Mouse (Mus musculus) forebrain, postnatal 0 days (tissue): ENCODE results near the gene Lrrc66. TPM values are rescaled to one million over a fixed set of nuclear protein-coding genes. Genes with fewer than 3 reads are reported as not detected.

Experiments used
- ATAC-seq: fragments of 200-750 bp; cut with Nextera tagmentation; 2 replicates; pipeline ENCODE4 v1.8.0; 2017; ENCODE audit warnings: mild to moderate bottlenecking, moderate library complexity
- DNase-seq: peaks from one replicate; pipeline ENCODE4 v3.0.0-alpha.2; 2015
- H3K27ac ChIP-seq: fragments of 300-500 bp; sonication (generic); 2 replicates; pipeline ENCODE4 v1.5.1; 2014; ENCODE audit warnings: low read depth, mild to moderate bottlenecking, antibody characterized with exemption, low read length, moderate library complexity, mixed read lengths
- H3K27me3 ChIP-seq: fragments of 300-500 bp; sonication (generic); 2 replicates; pipeline ENCODE4 v1.6.1; 2014; ENCODE audit warnings: mild to moderate bottlenecking, low read length, mixed read lengths; ENCODE audit not compliant: insufficient read depth
- H3K36me3 ChIP-seq: fragments of 300-500 bp; sonication (generic); 2 replicates; pipeline ENCODE4 v1.6.1; 2014; ENCODE audit warnings: mild to moderate bottlenecking, moderate library complexity; ENCODE audit not compliant: insufficient read depth
- H3K4me1 ChIP-seq: fragments of 300-500 bp; sonication (generic); 2 replicates; pipeline ENCODE4 v1.6.1; 2014; ENCODE audit warnings: antibody characterized with exemption; ENCODE audit not compliant: insufficient read depth
- H3K4me2 ChIP-seq: fragments of 300-500 bp; sonication (generic); 2 replicates; pipeline ENCODE4 v1.6.1; 2014; ENCODE audit warnings: low read depth, mild to moderate bottlenecking, moderate library complexity
- H3K4me3 ChIP-seq: fragments of 300-500 bp; sonication (generic); 2 replicates; pipeline ENCODE4 v1.5.1; 2014; ENCODE audit warnings: low read depth, low read length, mixed read lengths
- H3K9ac ChIP-seq: fragments of 300-500 bp; sonication (generic); 2 replicates; pipeline ENCODE4 v1.6.1; 2014; ENCODE audit warnings: mild to moderate bottlenecking
- H3K9me3 ChIP-seq: fragments of 300-500 bp; sonication (generic); 2 replicates; pipeline ENCODE4 v1.6.1; 2016; ENCODE audit warnings: low read length
- CTCF ChIP-seq: sonication (generic); IDR thresholded peaks from 2 replicates; pipeline ENCODE4 v1.5.1; 2016; ENCODE audit warnings: antibody characterized with exemption, control low read depth, low read depth
- WGBS: fragments of 180-500 bp; shearing (Covaris S2); extraction: QIAGEN DNeasy Blood & Tissue Kit; methylation state at CpG from one replicate; pipeline ENCODE4 v1.1.7; 2014; 5-methylcytosine and 5-hydroxymethylcytosine counted together
- polyA plus RNA-seq: library from polyadenylated mRNA; unstranded; fragments of >200 nt; fragmentation: Nextera tagmentation; extraction: Ambion mirVana; gene quantifications from 2 replicates; pipeline ENCODE4 v1.2.1, GENCODE M21; 2015
- total RNA-seq: library from RNA; depleted of rRNA; stranded (reverse); fragments of >200 nt; gene quantifications from 2 replicates; pipeline ENCODE4 v1.2.3, GENCODE M21; 2014

Lrrc66 gene
- total and polyA plus RNA-seq, 2 experiments from 2014 or later, result 0.14 TPM; not detected in 1

DNA sequence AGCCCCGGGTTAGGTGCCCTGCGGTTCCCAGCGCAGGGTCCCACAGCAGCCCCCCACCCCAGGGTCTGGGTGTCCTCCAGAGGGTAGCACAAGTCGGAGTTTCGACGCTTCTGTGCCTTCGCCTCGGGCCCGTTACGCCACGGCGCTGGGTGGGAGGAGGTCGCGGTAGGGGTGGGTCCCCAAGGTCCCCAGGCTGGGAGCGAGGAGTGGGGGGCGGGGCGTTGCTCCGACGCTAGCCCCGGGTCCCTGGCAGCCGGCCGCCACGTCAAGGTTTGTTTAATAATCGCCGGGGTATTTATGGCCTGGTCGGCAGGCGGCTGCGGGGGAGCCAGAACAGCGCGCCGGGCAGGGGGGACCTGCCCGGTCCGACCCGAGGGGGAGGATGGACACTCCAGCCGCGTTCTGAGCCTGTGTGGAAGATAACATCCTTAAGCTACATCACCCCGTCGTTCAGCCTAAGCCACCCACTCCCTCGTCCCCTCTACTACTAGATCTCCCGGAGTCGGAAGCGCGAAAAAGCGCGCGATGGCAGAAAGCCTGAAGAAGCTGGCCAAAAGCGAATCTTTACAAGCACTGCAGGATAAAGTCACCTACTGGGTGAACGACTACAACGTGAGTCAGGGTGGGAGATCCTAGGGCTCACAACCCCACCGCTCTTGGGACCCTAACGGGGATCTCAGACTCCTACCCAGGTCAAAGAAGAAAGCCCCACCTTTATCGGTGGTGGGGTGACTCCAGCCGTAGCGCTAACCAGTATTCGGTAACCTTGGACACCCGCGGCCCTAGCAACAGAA lies 18.9 kb upstream of the Lrrc66 start, which contains the start of gene Spata18:
Gene Spata18, plus strand, starts transcription at position 319 of the 794 bp plus-strand sequence.
- TF ChIP-seq CTCF, result no peak
- Histone ChIP-seq H3K4me2 (peak within 1 kb of the TSS; percentile 69), H3K9ac (peak within 1 kb of the TSS; percentile 22), H3K9me3 (no peaks in the 10 kb centered on the region), H3K36me3 (no peaks in the 10 kb centered on the region), H3K27me3 (peaks cover 44% of the 10 kb centered on the region), H3K27ac (no peak within 1 kb of the TSS), H3K4me1 (peaks cover 19% of the 10 kb centered on the region), H3K4me3 (peak within 1 kb of the TSS; percentile 32)
- WGBS, result under 1% methylated on average over 57 of the region's 57 CpGs
- ATAC-seq (0 out of 2 replicates have a peak, but pooled peaks have one; percentile 5), DNase-seq (no peak)

DNA sequence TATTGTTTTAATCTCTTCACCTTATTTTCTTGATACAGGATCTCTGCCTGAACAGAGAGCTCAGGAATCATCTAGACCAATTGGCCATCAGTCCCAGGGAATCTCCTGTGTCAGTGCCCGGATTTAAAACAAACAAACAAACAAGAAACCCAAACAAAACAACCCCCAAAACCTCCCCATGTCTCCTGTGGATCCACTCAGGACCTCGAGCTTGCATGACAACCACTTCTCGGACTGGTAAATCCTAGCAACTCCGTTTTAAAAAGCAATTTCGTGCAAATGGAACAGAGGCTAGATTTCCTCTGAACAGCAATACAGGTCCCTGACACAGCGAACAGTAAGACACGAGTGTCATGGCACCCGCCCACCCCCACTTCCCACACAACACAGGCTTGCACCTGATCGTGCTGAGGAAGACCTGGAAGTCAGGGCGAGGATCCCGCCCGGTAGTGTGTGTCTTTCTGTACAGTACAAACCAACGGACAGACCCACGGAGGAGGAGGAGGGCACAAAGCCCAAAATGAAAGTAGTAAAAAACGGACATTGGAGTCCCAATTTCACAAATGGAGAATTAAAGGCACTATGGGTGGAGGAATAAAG lies 18.1 kb upstream of the Lrrc66 start:
- peak overlapping the region; percentile 69 for H3K4me2 ChIP-seq
- DNase-seq (peak; percentile 64), ATAC-seq (0 out of 2 replicates have a peak, but pooled peaks have one; percentile 8)
- H3K4me3 ChIP-seq, result peak overlapping the region; percentile 32
- no peaks in the 10 kb centered on the region for H3K36me3 ChIP-seq
- no peaks in the 10 kb centered on the region for H3K9me3 ChIP-seq
- WGBS, result under 1% methylated on average over 15 of the region's 15 CpGs
- TF ChIP-seq CTCF, result no peak
- no peak overlapping the region; the same call in 1 of the 2 replicates for H3K9ac ChIP-seq
- peaks cover 19% of the 10 kb centered on the region for H3K4me1 ChIP-seq
- no peak overlapping the region for H3K27ac ChIP-seq
- H3K27me3 ChIP-seq, result peaks cover 44% of the 10 kb centered on the region

GRCm38 (mm10) chr5:73647261-73647900 lies 15.1 kb upstream of the Lrrc66 start, which contains the start of gene Sgcb:
Gene Sgcb, minus strand, starts transcription at chr5:73647790.
- peak; percentile 81 for DNase-seq
- H3K4me3 ChIP-seq, result peak within 1 kb of the TSS; percentile 82
- H3K27me3 ChIP-seq, result peaks cover 31% of the 10 kb centered on the region
- TF ChIP-seq CTCF, result no peak
- peaks cover 3% of the 10 kb centered on the region; the same call in 1 of the 2 replicates for H3K36me3 ChIP-seq
- H3K4me2 ChIP-seq, result peak within 1 kb of the TSS; percentile 86
- peaks cover 19% of the 10 kb centered on the region for H3K4me1 ChIP-seq
- 0 out of 2 replicates have a peak within 1 kb of the TSS, but pooled peaks have one; percentile 46 for H3K27ac ChIP-seq
- peak within 1 kb of the TSS; percentile 90 for H3K9ac ChIP-seq
- WGBS, result under 1% methylated on average over 59 of the region's 62 CpGs
- no peaks in the 10 kb centered on the region for H3K9me3 ChIP-seq
- peak; percentile 84 for ATAC-seq

GRCm38 (mm10) chr5:73642091-73642490 lies 9.8 kb upstream of the Lrrc66 start:
- H3K36me3 ChIP-seq, result peaks cover 16% of the 10 kb centered on the region
- TF ChIP-seq CTCF, result peak; percentile 72
- no peak overlapping the region for H3K4me3 ChIP-seq
- no peak for DNase-seq
- no peaks in the 10 kb centered on the region for H3K9me3 ChIP-seq
- H3K27me3 ChIP-seq, result no peaks in the 10 kb centered on the region
- ATAC-seq, result no peak
- 0 out of 2 replicates have a peak, but pooled peaks cover 8% of the 10 kb centered on the region for H3K4me1 ChIP-seq
- H3K4me2 ChIP-seq, result no peak overlapping the region
- no peak overlapping the region for H3K9ac ChIP-seq
- no peak overlapping the region for H3K27ac ChIP-seq
- 85% methylated on average over 4 of the region's 4 CpGs for WGBS

GRCm38 (mm10) chr5:73641058-73641457 lies 8.7 kb upstream of the Lrrc66 start:
- H3K4me1 ChIP-seq, result no peaks in the 10 kb centered on the region
- H3K9me3 ChIP-seq, result no peaks in the 10 kb centered on the region
- 71% methylated on average over 3 of the region's 3 CpGs for WGBS
- H3K36me3 ChIP-seq, result peaks cover 18% of the 10 kb centered on the region
- no peak overlapping the region for H3K4me2 ChIP-seq
- TF ChIP-seq CTCF, result no peak
- H3K9ac ChIP-seq, result no peak overlapping the region
- DNase-seq (no peak), ATAC-seq (no peak)
- H3K4me3 ChIP-seq, result no peak overlapping the region
- no peaks in the 10 kb centered on the region for H3K27me3 ChIP-seq
- H3K27ac ChIP-seq, result no peak overlapping the region

- H3K9ac ChIP-seq, result peak overlapping the region; percentile 47
- H3K4me3 ChIP-seq, result no peak overlapping the region
- peak; percentile 82 for DNase-seq
- no peaks in the 10 kb centered on the region for H3K9me3 ChIP-seq
- H3K4me1 ChIP-seq, result no peaks in the 10 kb centered on the region
- ATAC-seq, result peak; percentile 91
- H3K27me3 ChIP-seq, result no peaks in the 10 kb centered on the region
- TF ChIP-seq CTCF, result peak; percentile 71
- peaks cover 35% of the 10 kb centered on the region for H3K36me3 ChIP-seq
- H3K4me2 ChIP-seq, result no peak overlapping the region
- peak overlapping the region; percentile 82 for H3K27ac ChIP-seq
- 34% methylated on average over 8 of the region's 8 CpGs for WGBS
Observed at GRCm38 (mm10) chr5:73637337-73638107, 5.2 kb upstream of the Lrrc66 start.
